8 mouse cellular contexts compared by ENCODE assay signal in the genomic region with DNA sequence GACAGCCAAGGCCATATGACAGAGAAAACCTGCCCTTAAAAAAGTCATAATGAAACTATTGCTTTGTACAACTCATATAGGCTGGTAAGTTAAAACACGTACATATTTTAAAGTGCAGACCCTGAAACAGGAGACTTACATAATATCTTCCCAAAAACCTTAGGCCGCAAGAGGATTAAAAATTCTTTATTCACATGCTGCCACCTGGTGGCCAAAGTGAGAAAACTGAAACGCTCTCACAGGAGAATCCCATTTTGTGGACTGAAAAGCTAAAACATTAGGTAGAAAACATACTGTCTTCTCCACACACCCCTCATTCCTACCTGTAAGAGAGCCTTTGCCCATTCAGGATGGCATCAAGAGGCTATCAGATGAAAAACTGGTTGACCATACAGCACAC. TPM values are rescaled to one million over a fixed set of nuclear protein-coding genes. Genes with fewer than 3 reads are reported as not detected.
DNase-seq lines count a peak whose midpoint lies in the region; ATAC-seq lines count a peak whose summit lies in the region.
"Had no signal": no experiment of that assay in that cellular context is flagged by ENCODE, and none has a peak within 500 bp of the region (broad histone marks: within the 10 kb centered on the region; RNA-seq: fewer than 3 reads in every experiment).

No protein-coding gene starts in this region.

- no peak overlapping the region for H3K4me2 ChIP-seq in intestine, embryonic 15.5 days (replicated peaks)
- H3K4me2 ChIP-seq: neural tube, embryonic 13.5 days had no signal

- ATAC-seq in intestine, embryonic 15.5 days: peak; percentile 31; the same call in 1 of the 2 replicates

- H3K9me3 ChIP-seq in intestine, embryonic 15.5 days: no peaks in the 10 kb centered on the region
- H3K9me3 ChIP-seq: neural tube, embryonic 13.5 days had no signal

- H3K4me1 ChIP-seq in intestine, embryonic 15.5 days (replicated peaks): 0 out of 2 replicates have a peak, but pooled peaks cover 4% of the 10 kb centered on the region

- intact Hi-C loops in left cerebral cortex, postnatal 4 days (cut with DNase I): loop anchor here (2.0 kb wide), 1 partner anchor 379 kb away; no protein-coding TSS in a partner anchor

- peaks cover 4% of the 10 kb centered on the region; the same call in 1 of the 2 replicates for H3K36me3 ChIP-seq in intestine, embryonic 15.5 days

- H3K27me3 ChIP-seq in intestine, embryonic 15.5 days (replicated peaks): no peaks in the 10 kb centered on the region
- H3K27me3 ChIP-seq: neural tube, embryonic 13.5 days had no signal

- no peak overlapping the region for H3K9ac ChIP-seq in intestine, embryonic 15.5 days
- H3K9ac ChIP-seq: neural tube, embryonic 13.5 days had no signal

- DNase-seq in ovary, postnatal 36 days (ENCODE audit: low spot score): peak; percentile 32
- DNase-seq in ovary, postnatal 10 days (ENCODE audit: low spot score): no peak
- peak; percentile 73 for DNase-seq in adrenal gland, postnatal 10 days
- peak; percentile 78 for DNase-seq in embryo, embryonic 11 days
- DNase-seq in left cerebral cortex, postnatal 4 days: peak; percentile 58
- peak; percentile 73 for DNase-seq in retina, postnatal 1 day

- H3K4me3 ChIP-seq in intestine, embryonic 15.5 days (replicated peaks): no peak overlapping the region
- H3K4me3 ChIP-seq: neural tube, embryonic 13.5 days had no signal

- no peak overlapping the region for H3K27ac ChIP-seq in intestine, embryonic 15.5 days
- H3K27ac ChIP-seq: neural tube, embryonic 13.5 days had no signal

- 20% methylated on average over 3 of the region's 3 CpGs for WGBS in intestine, embryonic 15.5 days

RNA-seq across cellular contexts. Expression of a gene that starts 21.1 kb away (rescaled TPM):
- 10 to 100 TPM; 15.3 to 22.1 TPM for total RNA-seq in adrenal gland, postnatal 10 days (2021)
- 21.4 and 22.5 TPM in 2 replicates for polyA plus RNA-seq in intestine, embryonic 15.5 days (2015; fragmentation: Nextera tagmentation; extraction: Ambion mirVana)
- 10 to 100 TPM; 34.9 to 36.8 TPM for total RNA-seq in left cerebral cortex, postnatal 4 days (2021)

RNA-seq across cellular contexts. Expression of a gene that starts 40.0 kb away (rescaled TPM):
- total RNA-seq in adrenal gland, postnatal 10 days (2021): 100 to 1,000 TPM; 199 to 219 TPM
- 335 and 379 TPM in 2 replicates for polyA plus RNA-seq in intestine, embryonic 15.5 days (2015; fragmentation: Nextera tagmentation; extraction: Ambion mirVana)
- total RNA-seq in left cerebral cortex, postnatal 4 days (2021): 100 to 1,000 TPM; 362 to 369 TPM
